Mouse (Mus musculus): ENCODE results near the gene Scg2.

DNA sequence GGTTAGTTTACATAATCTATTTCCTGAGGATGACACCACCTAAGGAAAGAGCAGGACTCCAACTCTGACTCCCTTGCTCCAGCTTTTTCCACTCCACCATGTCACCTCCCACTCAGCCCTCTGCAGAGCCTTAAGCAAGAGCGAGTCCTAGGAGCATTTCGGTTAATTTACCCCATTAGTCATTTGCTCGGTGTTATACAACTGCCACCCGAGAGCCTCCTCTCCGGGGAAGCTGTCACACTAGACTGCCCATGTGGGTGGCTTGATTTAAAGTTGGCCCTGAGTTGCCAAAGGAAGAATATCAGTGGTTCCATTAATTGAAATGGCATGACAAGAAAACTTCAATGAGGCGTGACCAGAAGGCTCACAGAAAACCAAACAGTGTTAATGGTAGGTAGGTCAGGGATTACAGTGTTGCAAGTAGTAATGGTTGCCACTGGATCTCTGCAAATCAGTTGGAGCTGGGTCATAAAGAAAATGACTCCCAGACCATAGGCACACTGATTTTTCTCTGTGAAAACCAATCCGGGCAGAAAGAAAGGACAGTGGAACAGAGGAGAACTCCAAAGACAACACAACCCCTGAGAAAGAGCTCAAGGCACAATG is 33.5 kb downstream of the Scg2 start:
- TF ChIP-seq GATA1 (IDR thresholded peaks at IDR 0.05; ENCODE audit: borderline replicate concordance, low read length) (no peak), FLI1 (IDR thresholded peaks at IDR 0.05; ENCODE audit: low read length) (no peak)

All from megakaryocyte, embryonic 14.5 days (primary cell).